Mouse (Mus musculus) kidney, embryonic 15.5 days (tissue): ENCODE results near the gene Bcl9. TPM values are rescaled to one million over a fixed set of nuclear protein-coding genes. Genes with fewer than 3 reads are reported as not detected.

ENCODE experiments used
- ATAC-seq: fragments of 200-750 bp; cut with Nextera tagmentation; replicated peaks from 2 replicates; pipeline ENCODE4 v1.8.0; 2017; ENCODE audit warnings: moderate TSS enrichment; ENCODE audit not compliant: low FRiP score
- H3K27ac ChIP-seq: fragments of 300-500 bp; sonication (generic); 2 replicates; pipeline ENCODE4 v1.5.1; 2015; ENCODE audit warnings: mild to moderate bottlenecking, inconsistent platforms
- H3K27me3 ChIP-seq: fragments of 300-500 bp; sonication (generic); 2 replicates; pipeline ENCODE4 v1.6.1; 2015; ENCODE audit warnings: inconsistent platforms
- H3K36me3 ChIP-seq: fragments of 300-500 bp; sonication (generic); 2 replicates; pipeline ENCODE4 v1.6.1; 2015; ENCODE audit warnings: inconsistent platforms
- H3K4me1 ChIP-seq: fragments of 300-500 bp; sonication (generic); 2 replicates; pipeline ENCODE4 v1.6.1; 2015; ENCODE audit warnings: inconsistent platforms
- H3K4me2 ChIP-seq: fragments of 300-500 bp; sonication (generic); 2 replicates; pipeline ENCODE4 v1.6.1; 2015; ENCODE audit warnings: moderate library complexity, mild to moderate bottlenecking, inconsistent platforms
- H3K4me3 ChIP-seq: fragments of 300-500 bp; sonication (generic); replicated peaks from 2 replicates; pipeline ENCODE4 v1.5.1; 2015; ENCODE audit warnings: mild to moderate bottlenecking, inconsistent platforms
- H3K9ac ChIP-seq: fragments of 300-500 bp; sonication (generic); 2 replicates; pipeline ENCODE4 v1.6.1; 2015; ENCODE audit warnings: mild to moderate bottlenecking, inconsistent platforms
- H3K9me3 ChIP-seq: fragments of 300-500 bp; sonication (generic); replicated peaks from 2 replicates; pipeline ENCODE4 v1.6.1; 2016; ENCODE audit warnings: inconsistent platforms
- WGBS: fragments of 180-500 bp; shearing (Covaris S2); methylation state at CpG from one replicate; pipeline ENCODE4 v1.1.7; 2015; ENCODE audit warnings: mixed read lengths; 5-methylcytosine and 5-hydroxymethylcytosine counted together
- polyA plus RNA-seq: library from polyadenylated mRNA; unstranded; fragments of >200 nt; fragmentation: Nextera tagmentation; extraction: Ambion mirVana; gene quantifications from 2 replicates; pipeline ENCODE4 v1.2.1, GENCODE M21; 2015

Bcl9 gene
- polyA plus RNA-seq, 1 experiment from 2014 or later, result 66.6 TPM

DNA sequence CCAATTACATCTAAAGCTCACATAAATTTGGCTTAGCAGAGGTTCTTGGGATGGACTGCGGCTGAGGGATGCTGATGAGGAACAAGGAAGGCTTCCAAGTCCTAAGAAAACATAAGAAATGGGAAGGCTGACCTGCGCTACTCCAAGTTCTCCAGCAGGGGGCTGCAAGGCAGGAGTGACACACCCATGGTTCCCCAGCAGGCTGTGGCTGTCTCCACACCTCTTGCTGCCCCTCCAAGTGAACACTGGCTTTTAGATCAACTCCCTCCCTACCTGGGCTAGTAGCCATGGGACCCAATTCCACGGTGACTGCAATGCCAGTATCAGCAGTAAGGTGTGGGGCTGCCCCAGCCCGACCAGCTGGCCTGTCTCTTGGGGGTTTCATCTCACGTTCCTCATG lies 95.8 kb downstream of the Bcl9 start:
- Histone ChIP-seq H3K27ac (0 out of 2 replicates have a peak overlapping the region, but pooled peaks have one; percentile 9), H3K9ac (no peak overlapping the region), H3K36me3 (peaks cover 47% of the 10 kb centered on the region), H3K4me3 (no peak overlapping the region), H3K27me3 (no peaks in the 10 kb centered on the region), H3K9me3 (no peaks in the 10 kb centered on the region), H3K4me1 (peaks cover 12% of the 10 kb centered on the region; the same call in 1 of the 2 replicates), H3K4me2 (no peak overlapping the region)
- peak; percentile 29 for ATAC-seq
- 49% methylated on average over 5 of the region's 5 CpGs for WGBS

DNA sequence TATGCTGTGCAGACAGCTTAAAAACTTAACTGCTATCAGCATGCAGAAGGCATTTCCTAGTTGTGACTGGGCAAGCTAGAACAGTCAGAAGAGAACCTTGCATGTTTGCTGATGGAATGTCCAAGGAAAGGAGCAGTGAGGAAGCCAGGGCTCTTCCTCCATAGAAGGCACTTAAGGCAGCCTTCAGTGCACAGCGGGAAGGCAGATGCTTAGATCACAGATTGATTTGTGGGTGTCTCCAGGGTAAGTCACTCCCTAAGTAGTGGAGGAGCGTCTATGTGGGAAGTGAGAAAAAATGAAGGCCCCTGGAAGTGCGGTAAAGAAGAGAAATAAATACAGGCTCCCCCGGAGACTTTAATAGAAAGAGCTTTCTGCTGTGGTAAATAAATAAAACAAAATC lies 98.5 kb downstream of the Bcl9 start:
- no peak overlapping the region for H3K4me2 ChIP-seq
- H3K9me3 ChIP-seq, result no peaks in the 10 kb centered on the region
- H3K4me1 ChIP-seq, result peaks cover 12% of the 10 kb centered on the region; the same call in 1 of the 2 replicates
- H3K4me3 ChIP-seq, result no peak overlapping the region
- no peak overlapping the region for H3K9ac ChIP-seq
- peaks cover 21% of the 10 kb centered on the region; the same call in 1 of the 2 replicates for H3K36me3 ChIP-seq
- H3K27ac ChIP-seq, result no peak overlapping the region
- H3K27me3 ChIP-seq, result no peaks in the 10 kb centered on the region
- 11% methylated on average over 4 of the region's 4 CpGs for WGBS
- no peak for ATAC-seq

DNA sequence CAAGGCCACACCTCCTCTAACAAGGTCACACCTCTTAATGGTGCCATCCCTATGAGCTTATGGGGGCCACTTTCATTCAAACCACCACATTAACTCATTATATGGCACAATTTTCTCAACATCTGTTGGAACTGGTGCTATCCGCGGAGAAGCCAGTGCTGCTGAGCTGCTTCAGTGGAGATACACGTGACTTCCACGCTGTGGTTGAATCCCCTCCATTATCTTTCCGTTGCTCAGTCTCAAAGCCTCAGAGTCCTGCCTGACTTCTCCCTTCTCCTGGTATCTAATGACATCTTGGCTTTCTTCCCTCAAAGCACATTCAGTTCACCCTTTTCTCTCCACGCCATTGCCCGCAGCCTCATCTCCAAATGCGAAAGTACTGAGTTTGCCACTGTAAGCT lies 101.1 kb downstream of the Bcl9 start:
- H3K4me2 ChIP-seq, result no peak overlapping the region
- peaks cover 9% of the 10 kb centered on the region; the same call in 1 of the 2 replicates for H3K4me1 ChIP-seq
- H3K4me3 ChIP-seq, result no peak overlapping the region
- H3K9ac ChIP-seq, result no peak overlapping the region
- no peaks in the 10 kb centered on the region for H3K36me3 ChIP-seq
- H3K27me3 ChIP-seq, result no peaks in the 10 kb centered on the region
- 87% methylated on average over 8 of the region's 8 CpGs for whole genome bisulfite sequencing
- H3K9me3 ChIP-seq, result no peaks in the 10 kb centered on the region
- H3K27ac ChIP-seq, result no peak overlapping the region
- no peak for ATAC-seq

DNA sequence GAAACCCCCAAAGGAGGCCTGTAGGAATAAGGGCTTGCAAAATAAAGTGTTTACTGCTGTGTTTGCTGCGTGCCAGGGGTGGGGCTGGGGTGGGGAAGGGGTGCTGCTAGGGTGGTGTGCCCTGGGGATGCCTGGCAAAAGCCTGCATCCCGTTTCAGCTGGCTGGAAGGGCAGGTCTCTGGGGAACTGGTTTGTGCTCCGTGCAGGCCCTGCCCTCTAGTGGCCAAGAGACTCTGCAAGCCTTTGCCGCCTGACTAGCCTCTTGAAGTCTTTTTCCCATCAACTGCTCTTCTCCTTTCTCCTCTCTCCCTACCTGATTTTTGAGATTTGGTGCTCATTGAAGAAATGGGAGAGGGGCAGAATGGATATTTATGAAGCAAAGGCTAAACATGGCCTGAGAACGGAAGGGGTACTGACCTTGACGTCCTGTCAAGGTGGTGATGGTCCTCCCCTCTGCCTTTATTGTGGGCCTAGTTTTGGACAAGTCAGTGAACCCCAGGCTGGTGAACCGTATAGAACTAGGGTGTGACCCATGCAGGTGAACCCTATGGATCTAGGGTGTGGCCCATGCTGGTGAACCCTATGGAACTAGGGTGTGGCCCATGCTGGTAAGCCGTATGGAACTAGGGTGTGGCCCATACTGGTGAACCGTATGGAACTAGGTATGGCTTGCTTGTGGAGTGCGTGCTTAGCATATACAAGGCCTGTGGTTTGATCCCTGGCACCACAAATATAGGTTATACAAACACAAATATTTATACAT lies 112.4 kb downstream of the Bcl9 start:
- Histone ChIP-seq H3K4me3 (no peak overlapping the region), H3K9me3 (no peaks in the 10 kb centered on the region), H3K9ac (no peak overlapping the region), H3K36me3 (no peaks in the 10 kb centered on the region), H3K27me3 (0 out of 2 replicates have a peak, but pooled peaks cover 6% of the 10 kb centered on the region), H3K27ac (no peak overlapping the region), H3K4me1 (0 out of 2 replicates have a peak, but pooled peaks cover 5% of the 10 kb centered on the region), H3K4me2 (no peak overlapping the region)
- ATAC-seq, result no peak
- 47% methylated on average over 10 of the region's 10 CpGs for WGBS

DNA sequence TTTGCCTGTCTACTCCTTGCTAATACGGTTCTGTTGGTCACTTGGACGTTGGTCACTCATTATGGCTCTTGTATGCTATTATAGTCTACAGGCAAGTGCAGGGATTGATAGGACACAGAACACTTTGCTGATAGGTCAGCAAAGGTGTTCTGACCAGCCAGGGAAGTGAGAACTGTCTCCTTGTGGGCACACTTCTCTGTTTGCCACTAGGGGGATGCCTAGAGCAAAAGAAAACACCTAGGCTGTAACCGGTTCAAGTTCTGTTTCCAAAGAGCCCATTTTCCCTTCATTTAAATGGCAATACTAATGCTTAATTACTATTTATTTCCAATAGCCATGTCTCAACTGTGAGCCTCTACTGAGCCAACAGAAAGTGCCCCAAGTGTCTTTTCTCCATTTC lies 113.9 kb downstream of the Bcl9 start:
- H3K4me1 ChIP-seq, result 0 out of 2 replicates have a peak, but pooled peaks cover 1% of the 10 kb centered on the region
- WGBS, result 47% methylated on average over 3 of the region's 3 CpGs
- H3K36me3 ChIP-seq, result no peaks in the 10 kb centered on the region
- H3K4me2 ChIP-seq, result no peak overlapping the region
- H3K4me3 ChIP-seq, result no peak overlapping the region
- H3K27me3 ChIP-seq, result 0 out of 2 replicates have a peak, but pooled peaks cover 6% of the 10 kb centered on the region
- no peak overlapping the region for H3K9ac ChIP-seq
- no peaks in the 10 kb centered on the region for H3K9me3 ChIP-seq
- no peak overlapping the region for H3K27ac ChIP-seq
- no peak for ATAC-seq

DNA sequence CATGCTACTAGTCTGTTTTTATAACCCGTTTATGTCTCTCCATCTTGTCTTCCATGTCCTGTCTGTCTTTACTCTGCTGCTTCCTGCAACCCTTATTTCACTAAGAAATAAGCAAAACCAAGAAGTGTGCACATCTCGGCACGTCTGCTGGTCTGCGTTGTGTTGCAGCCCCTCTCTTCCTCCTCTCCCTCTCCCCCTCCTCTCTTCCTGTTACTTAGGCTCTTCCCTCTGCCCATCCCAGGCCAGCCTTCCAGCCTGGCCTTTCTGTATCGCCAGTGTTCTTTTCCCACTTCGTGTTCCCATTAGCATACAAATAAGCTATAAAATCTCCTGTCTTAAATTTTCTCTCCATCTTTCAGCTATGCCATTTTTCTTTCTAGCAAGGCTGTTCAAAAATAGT lies 117.2 kb downstream of the Bcl9 start:
- H3K4me3 ChIP-seq, result no peak overlapping the region
- H3K9ac ChIP-seq, result no peak overlapping the region
- H3K4me1 ChIP-seq, result no peaks in the 10 kb centered on the region
- H3K36me3 ChIP-seq, result peaks cover 20% of the 10 kb centered on the region; the same call in 1 of the 2 replicates
- H3K27ac ChIP-seq, result no peak overlapping the region
- ATAC-seq, result no peak
- H3K27me3 ChIP-seq, result 0 out of 2 replicates have a peak, but pooled peaks cover 6% of the 10 kb centered on the region
- no peaks in the 10 kb centered on the region for H3K9me3 ChIP-seq
- 28% methylated on average over 6 of the region's 6 CpGs for WGBS
- H3K4me2 ChIP-seq, result peak overlapping the region; percentile 14; the same call in 1 of the 2 replicates

DNA sequence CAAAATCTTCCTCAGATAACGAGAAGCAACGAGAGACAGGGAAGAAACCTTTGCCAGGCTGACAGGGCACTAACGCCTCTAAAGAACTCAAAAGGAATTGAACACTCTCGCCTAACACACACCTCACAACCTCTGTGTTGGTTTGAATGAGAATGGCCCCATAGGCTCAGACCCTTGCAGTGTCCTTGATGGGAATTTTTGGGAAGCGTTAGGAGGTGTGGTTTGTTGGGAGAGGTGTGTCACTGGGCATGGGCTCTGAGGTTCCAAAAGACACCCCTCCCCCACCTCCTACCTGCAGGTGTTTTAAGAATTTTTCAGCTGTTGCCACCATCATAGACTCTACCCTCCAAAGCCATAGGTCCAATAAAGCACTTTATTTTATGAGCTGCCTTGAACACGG lies 118.8 kb downstream of the Bcl9 start:
- no peak overlapping the region for H3K4me3 ChIP-seq
- no peaks in the 10 kb centered on the region for H3K4me1 ChIP-seq
- no peaks in the 10 kb centered on the region for H3K9me3 ChIP-seq
- peaks cover 23% of the 10 kb centered on the region; the same call in 1 of the 2 replicates for H3K36me3 ChIP-seq
- WGBS, result 59% methylated on average over 6 of the region's 6 CpGs
- no peaks in the 10 kb centered on the region for H3K27me3 ChIP-seq
- no peak overlapping the region for H3K9ac ChIP-seq
- H3K4me2 ChIP-seq, result no peak overlapping the region
- no peak for ATAC-seq
- H3K27ac ChIP-seq, result no peak overlapping the region

DNA sequence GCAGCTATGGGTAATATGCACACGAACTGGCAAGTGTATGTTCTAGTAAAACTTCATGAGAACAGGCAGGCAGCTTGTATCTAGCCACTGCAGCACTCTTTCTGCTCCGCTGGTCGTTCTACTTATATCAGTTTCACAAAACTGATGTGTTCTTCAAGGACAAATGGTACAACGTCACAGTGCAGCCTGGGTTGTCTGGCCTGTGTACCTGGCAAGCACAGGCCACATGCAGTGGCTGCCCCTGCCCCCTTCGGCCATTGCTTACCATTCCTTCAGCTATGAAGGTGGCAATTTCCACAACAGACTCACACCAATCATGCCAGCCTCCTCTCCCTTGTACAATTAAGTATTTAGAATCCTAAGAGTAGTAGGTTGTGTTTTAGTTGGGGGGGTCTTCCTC lies 125.1 kb downstream of the Bcl9 start:
- ATAC-seq, result peak; percentile 59
- H3K4me1 ChIP-seq, result peaks cover 18% of the 10 kb centered on the region; the same call in 1 of the 2 replicates
- H3K4me3 ChIP-seq, result no peak overlapping the region
- peak overlapping the region; percentile 82 for H3K27ac ChIP-seq
- no peaks in the 10 kb centered on the region for H3K27me3 ChIP-seq
- WGBS, result 65% methylated on average over 5 of the region's 5 CpGs
- H3K9me3 ChIP-seq, result no peaks in the 10 kb centered on the region
- peaks cover 25% of the 10 kb centered on the region; the same call in 1 of the 2 replicates for H3K36me3 ChIP-seq
- no peak overlapping the region for H3K9ac ChIP-seq
- no peak overlapping the region for H3K4me2 ChIP-seq

DNA sequence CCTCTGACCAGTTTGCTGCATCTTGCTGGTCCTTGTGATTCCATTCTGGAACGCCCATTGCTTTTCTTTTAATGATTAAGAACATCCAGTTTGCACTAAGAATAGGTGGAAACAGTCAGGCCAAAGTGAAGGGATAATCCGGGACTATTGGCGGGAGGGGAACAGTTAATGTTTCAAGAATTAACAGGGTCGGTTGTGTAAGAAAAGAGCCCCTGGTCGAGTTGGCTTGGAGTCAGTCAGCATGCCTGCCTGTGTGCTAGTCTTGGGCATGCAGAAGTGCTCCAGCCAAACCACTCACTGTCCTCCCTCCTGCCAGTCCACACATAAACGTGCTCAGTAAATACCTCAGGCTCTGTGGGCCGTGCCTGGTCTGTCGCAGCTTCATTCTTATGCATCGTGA lies 125.5 kb downstream of the Bcl9 start:
- WGBS, result 53% methylated on average over 9 of the region's 9 CpGs
- peak overlapping the region; percentile 82 for H3K27ac ChIP-seq

DNA sequence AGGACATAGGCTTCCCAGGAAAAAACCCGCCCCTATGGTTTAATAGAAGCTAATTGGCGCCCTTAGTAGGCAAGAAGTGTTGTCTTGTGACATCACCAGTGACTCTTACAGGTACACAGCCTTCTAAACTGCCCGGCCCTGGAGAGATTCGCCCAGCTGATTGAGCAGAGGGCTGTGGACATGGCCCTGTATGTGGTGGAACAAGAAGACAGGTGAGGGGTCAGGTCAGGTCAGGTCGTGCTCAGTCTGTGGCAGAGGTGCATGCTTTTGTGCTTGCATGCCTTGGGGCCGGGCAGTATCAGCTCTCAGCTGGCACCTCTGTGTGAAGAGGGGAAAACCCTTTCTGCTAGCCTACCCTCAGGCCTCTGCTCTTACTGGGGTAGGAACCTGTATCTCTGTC lies 126.2 kb downstream of the Bcl9 start:
- no peak overlapping the region for H3K9ac ChIP-seq
- 0 out of 2 replicates have a peak, but pooled peaks have one; percentile 19 for ATAC-seq
- peaks cover 20% of the 10 kb centered on the region; the same call in 1 of the 2 replicates for H3K4me1 ChIP-seq
- no peaks in the 10 kb centered on the region for H3K9me3 ChIP-seq
- H3K4me3 ChIP-seq, result no peak overlapping the region
- WGBS, result 66% methylated on average over 6 of the region's 6 CpGs
- no peaks in the 10 kb centered on the region for H3K27me3 ChIP-seq
- peak overlapping the region; percentile 82 for H3K27ac ChIP-seq
- H3K4me2 ChIP-seq, result no peak overlapping the region
- H3K36me3 ChIP-seq, result peaks cover 15% of the 10 kb centered on the region; the same call in 1 of the 2 replicates

More for the DNA sequence above, 125.5 kb downstream of the Bcl9 start:
- no peak overlapping the region for H3K4me3 ChIP-seq
- ATAC-seq, result peak; percentile 80
- no peak overlapping the region for H3K9ac ChIP-seq
- no peaks in the 10 kb centered on the region for H3K9me3 ChIP-seq
- H3K27me3 ChIP-seq, result no peaks in the 10 kb centered on the region
- H3K36me3 ChIP-seq, result peaks cover 21% of the 10 kb centered on the region; the same call in 1 of the 2 replicates
- peaks cover 19% of the 10 kb centered on the region; the same call in 1 of the 2 replicates for H3K4me1 ChIP-seq
- no peak overlapping the region for H3K4me2 ChIP-seq

DNA sequence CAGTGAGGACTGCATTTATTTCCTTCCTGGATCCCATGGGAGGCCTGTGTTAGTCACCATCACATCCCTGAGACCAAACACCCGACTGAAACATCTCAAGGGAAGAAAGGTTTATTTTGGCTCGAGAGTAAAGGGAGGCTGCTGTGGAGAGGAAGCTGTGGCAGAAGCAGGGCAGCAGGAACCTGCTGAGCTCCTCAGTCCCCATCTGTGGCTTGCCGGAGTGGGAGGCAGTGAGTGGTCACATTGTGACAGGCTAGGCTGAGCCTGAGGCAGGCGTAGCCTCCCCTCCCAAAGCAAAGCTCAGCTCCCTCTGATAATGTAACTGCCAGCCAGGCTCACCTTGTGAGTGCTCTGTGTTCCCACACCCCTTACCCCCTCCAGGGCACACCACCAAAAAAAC lies 130.6 kb downstream of the Bcl9 start:
- WGBS, result 59% methylated on average over 4 of the region's 4 CpGs
- peaks cover 17% of the 10 kb centered on the region for H3K36me3 ChIP-seq
- ATAC-seq, result no peak

DNA sequence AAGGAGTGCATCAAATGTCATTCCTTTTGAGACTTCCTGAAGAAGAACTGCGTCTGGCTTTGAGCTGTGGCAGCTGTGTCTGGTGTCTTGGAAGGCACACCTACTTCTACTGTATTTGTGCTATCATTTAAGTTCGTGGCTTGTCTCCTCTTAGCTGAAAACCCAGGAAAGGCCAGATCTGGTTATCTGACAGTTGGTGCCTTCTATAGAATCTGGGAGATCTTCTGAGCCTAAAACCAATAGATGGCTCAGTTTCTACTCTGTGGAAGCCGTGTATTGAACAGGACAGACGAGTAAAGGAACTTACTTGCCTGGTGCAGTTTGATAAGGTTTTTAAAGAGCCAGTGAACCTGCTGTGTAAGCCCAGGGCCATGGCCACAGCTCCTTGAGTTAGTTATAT lies 133.2 kb downstream of the Bcl9 start:
- H3K4me2 ChIP-seq, result no peak overlapping the region
- no peak overlapping the region for H3K9ac ChIP-seq
- H3K4me1 ChIP-seq, result peaks cover 15% of the 10 kb centered on the region
- H3K4me3 ChIP-seq, result no peak overlapping the region
- WGBS, result 81% methylated on average over 4 of the region's 4 CpGs
- no peak for ATAC-seq
- H3K27me3 ChIP-seq, result no peaks in the 10 kb centered on the region
- no peak overlapping the region for H3K27ac ChIP-seq
- H3K36me3 ChIP-seq, result peaks cover 17% of the 10 kb centered on the region
- H3K9me3 ChIP-seq, result no peaks in the 10 kb centered on the region

More for the DNA sequence above, 130.6 kb downstream of the Bcl9 start:
- no peaks in the 10 kb centered on the region for H3K9me3 ChIP-seq
- H3K27ac ChIP-seq, result no peak overlapping the region
- H3K9ac ChIP-seq, result no peak overlapping the region
- H3K27me3 ChIP-seq, result no peaks in the 10 kb centered on the region
- no peak overlapping the region for H3K4me2 ChIP-seq
- peaks cover 13% of the 10 kb centered on the region; the same call in 1 of the 2 replicates for H3K4me1 ChIP-seq
- no peak overlapping the region for H3K4me3 ChIP-seq
